Mouse (Mus musculus) E14TG2a.4 (cell line): ENCODE results near the gene Ces1e.

Experiments
- CTCF ChIP-seq: conservative IDR thresholded peaks from 2 replicates; pipeline ENCODE4 v1.5.1; 2014; ENCODE audit warnings: low read length
- NANOG ChIP-seq: IDR thresholded peaks from 2 replicates; pipeline ENCODE4 v1.6.1; 2014; ENCODE audit warnings: borderline replicate concordance, low read length, mixed read lengths
- POU5F1 ChIP-seq: IDR thresholded peaks from 2 replicates; pipeline ENCODE4 v1.6.1; 2014; ENCODE audit warnings: low read length, borderline replicate concordance

DNA sequence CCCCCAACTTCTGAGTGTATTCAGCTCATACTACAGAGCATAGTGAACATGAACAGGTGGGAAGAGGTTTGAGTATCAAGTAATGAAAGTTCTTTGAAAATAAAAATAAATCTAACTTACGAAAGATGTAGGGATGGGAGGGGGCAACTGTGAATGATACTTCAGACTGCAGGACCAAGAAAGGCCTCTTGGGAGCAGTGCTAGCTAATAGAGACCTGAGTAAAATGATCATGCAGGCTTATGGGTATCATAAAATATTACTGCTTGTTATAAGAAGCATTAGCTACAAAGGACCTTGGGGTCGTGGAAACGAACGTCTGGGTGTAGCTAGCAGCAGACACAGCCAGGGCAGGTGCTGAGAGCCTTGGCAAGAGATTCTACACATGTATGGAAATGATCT is 11.6 kb downstream of the Ces1e start:
- no peak for TF ChIP-seq CTCF
- no peak for TF ChIP-seq POU5F1
- TF ChIP-seq NANOG, result no peak
